Mouse (Mus musculus) mouse embryonic stem cell (cell line): ENCODE data around the gene Bcas3.

Experiments used
- in situ Hi-C, 2 experiments: fragments of 300-500 bp; cut with MboI; formaldehyde crosslinking; loops; 1 replicate in 1 of 2; 3 replicates in 1 of 2; pipeline ENCODE4 v1.14.3; 2019 to 2020; ENCODE audit warnings: low sequenced_read_pairs in 2 of 2, low pct_unique_long_range_greater_than_20kb in 1 of 2, mixed read lengths in 1 of 2; ENCODE audit not compliant: unreplicated experiment in 1 of 2

The Bcas3 gene

GRCm38 (mm10) chr11:85834386-85834931 is 481.5 kb downstream of the Bcas3 start:
- in situ Hi-C loops = loop anchor here (10.0 to 25.0 kb wide), 2 partner anchors 447 to 1310 kb away; partner anchors contain the start of gene Lhx1 (in 1 of the 2)

GRCm38 (mm10) chr11:85835001-85835752 is 482.2 kb downstream of the Bcas3 start:
- in situ Hi-C loops = loop anchor here (5.0 to 25.0 kb wide), 4 partner anchors 57 to 1310 kb away; partner anchors contain the start of gene Lhx1 (in 1 of the 2)

GRCm38 (mm10) chr11:85835753-85836522 is 483.0 kb downstream of the Bcas3 start:
- in situ Hi-C loops = loop anchor here (5.0 to 25.0 kb wide), 4 partner anchors 56 to 1311 kb away; partner anchors contain the start of gene Lhx1 (in 1 of the 2)

GRCm38 (mm10) chr11:85836523-85837290 is 483.7 kb downstream of the Bcas3 start:
- in situ Hi-C loops = loop anchor here (5.0 to 25.0 kb wide), 4 partner anchors 56 to 1312 kb away; partner anchors contain the start of gene Lhx1 (in 1 of the 2)

- in situ Hi-C loops = loop anchor here (5.0 to 25.0 kb wide), 4 partner anchors 55 to 1312 kb away; partner anchors contain the start of gene Lhx1 (in 1 of the 2)
Measured at GRCm38 (mm10) chr11:85837291-85837647, 484.3 kb downstream of the Bcas3 start.

GRCm38 (mm10) chr11:85837648-85838423 is 484.9 kb downstream of the Bcas3 start:
- in situ Hi-C loops = loop anchor here (5.0 to 25.0 kb wide), 4 partner anchors 54 to 1313 kb away; partner anchors contain the start of gene Lhx1 (in 1 of the 2)

GRCm38 (mm10) chr11:85838424-85839257 is 485.7 kb downstream of the Bcas3 start:
- in situ Hi-C loops = loop anchor here (5.0 to 25.0 kb wide), 4 partner anchors 54 to 1314 kb away; partner anchors contain the start of gene Lhx1 (in 1 of the 2)

GRCm38 (mm10) chr11:85839258-85840030 is 486.5 kb downstream of the Bcas3 start:
- in situ Hi-C loops = loop anchor here (5.0 to 25.0 kb wide), 5 partner anchors 53 to 1315 kb away; partner anchors contain the start of gene Lhx1 (in 1 of the 2)

- in situ Hi-C loops = loop anchor here (5.0 to 25.0 kb wide), 2 partner anchors 128 to 453 kb away; no protein-coding TSS in a partner anchor
Measured at GRCm38 (mm10) chr11:85840031-85840802, 487.2 kb downstream of the Bcas3 start.

GRCm38 (mm10) chr11:85840803-85841145 is 487.8 kb downstream of the Bcas3 start:
- in situ Hi-C loops = loop anchor here (5.0 to 25.0 kb wide), 2 partner anchors 128 to 453 kb away; no protein-coding TSS in a partner anchor

GRCm38 (mm10) chr11:85841211-85841681 is 488.3 kb downstream of the Bcas3 start:
- in situ Hi-C loops = loop anchor here (5.0 to 25.0 kb wide), 2 partner anchors 129 to 454 kb away; no protein-coding TSS in a partner anchor

GRCm38 (mm10) chr11:85841980-85842379 is 489.0 kb downstream of the Bcas3 start:
- in situ Hi-C loops = loop anchor here (5.0 to 25.0 kb wide), 2 partner anchors 130 to 455 kb away; no protein-coding TSS in a partner anchor

GRCm38 (mm10) chr11:85842596-85843346 is 489.8 kb downstream of the Bcas3 start:
- in situ Hi-C loops = loop anchor here (5.0 to 25.0 kb wide), 2 partner anchors 130 to 455 kb away; no protein-coding TSS in a partner anchor

GRCm38 (mm10) chr11:85843347-85843692 is 490.4 kb downstream of the Bcas3 start:
- in situ Hi-C loops = loop anchor here (5.0 to 25.0 kb wide), 2 partner anchors 131 to 456 kb away; no protein-coding TSS in a partner anchor
